Mouse (Mus musculus): ENCODE measurements at regions not wholly inside any gene's neighbourhood (a gene's known extent, or its start where the extent isn't known, plus 50 kb on each side); places are given as distances from the start of the nearest gene placed in this dataset.

GRCm38 (mm10) chr10:98309667-98310066 lies 583.1 kb upstream of the C030005K15Rik start:
- ATAC-seq (ENCODE audit: insufficient number of reproducible peaks, insufficient read depth, low FRiP score, low TSS enrichment, low read depth) = no peak
- Histone ChIP-seq H3K4me3 (replicated peaks) (no peak overlapping the region), H3K4me2 (no peak overlapping the region), H3K9ac (replicated peaks) (no peak overlapping the region), H3K9me3 (no peaks in the 10 kb centered on the region), H3K27me3 (no peaks in the 10 kb centered on the region), H3K4me1 (replicated peaks) (no peaks in the 10 kb centered on the region), H3K36me3 (no peaks in the 10 kb centered on the region), H3K27ac (no peak overlapping the region)
- WGBS = 86% methylated on average over 3 of the region's 3 CpGs

GRCm38 (mm10) chr10:98311403-98311802 lies 584.8 kb upstream of the C030005K15Rik start:
- Histone ChIP-seq H3K27me3 (no peaks in the 10 kb centered on the region), H3K27ac (no peak overlapping the region)

GRCm38 (mm10) chr10:98318416-98318815 lies 591.9 kb upstream of the C030005K15Rik start:
- no peak for ATAC-seq (ENCODE audit: insufficient number of reproducible peaks, insufficient read depth, low FRiP score, low TSS enrichment, low read depth)
- no peak overlapping the region for H3K27ac ChIP-seq
- no peak overlapping the region for H3K4me2 ChIP-seq
- no peaks in the 10 kb centered on the region for H3K36me3 ChIP-seq
- H3K4me3 ChIP-seq (replicated peaks) = no peak overlapping the region
- H3K9ac ChIP-seq (replicated peaks) = no peak overlapping the region
- H3K27me3 ChIP-seq = no peaks in the 10 kb centered on the region
- WGBS = 75% methylated on average over 2 of the region's 2 CpGs
- no peaks in the 10 kb centered on the region for H3K9me3 ChIP-seq
- no peaks in the 10 kb centered on the region for H3K4me1 ChIP-seq (replicated peaks)

More at GRCm38 (mm10) chr10:98311403-98311802, 584.8 kb upstream of the C030005K15Rik start:
- H3K4me2 ChIP-seq = no peak overlapping the region
- H3K4me3 ChIP-seq (replicated peaks) = no peak overlapping the region
- no peaks in the 10 kb centered on the region for H3K4me1 ChIP-seq (replicated peaks)
- ATAC-seq (ENCODE audit: insufficient number of reproducible peaks, insufficient read depth, low FRiP score, low TSS enrichment, low read depth) = no peak
- H3K9me3 ChIP-seq = no peaks in the 10 kb centered on the region
- H3K36me3 ChIP-seq = no peaks in the 10 kb centered on the region
- H3K9ac ChIP-seq (replicated peaks) = no peak overlapping the region

- no peak for ATAC-seq (ENCODE audit: insufficient number of reproducible peaks, insufficient read depth, low FRiP score, low TSS enrichment, low read depth)
- 86% methylated on average over 5 of the region's 5 CpGs for WGBS
Observed at GRCm38 (mm10) chr10:98323846-98324245, 590.4 kb upstream of the Atp2b1 start.

GRCm38 (mm10) chr10:98324591-98324990 lies 589.6 kb upstream of the Atp2b1 start:
- Histone ChIP-seq H3K9ac (replicated peaks) (no peak overlapping the region), H3K36me3 (no peaks in the 10 kb centered on the region), H3K27me3 (no peaks in the 10 kb centered on the region), H3K4me1 (replicated peaks) (no peaks in the 10 kb centered on the region), H3K9me3 (no peaks in the 10 kb centered on the region), H3K4me3 (replicated peaks) (no peak overlapping the region), H3K27ac (no peak overlapping the region), H3K4me2 (no peak overlapping the region)
- no peak for ATAC-seq (ENCODE audit: insufficient number of reproducible peaks, insufficient read depth, low FRiP score, low TSS enrichment, low read depth)

More at GRCm38 (mm10) chr10:98323846-98324245, 590.4 kb upstream of the Atp2b1 start:
- Histone ChIP-seq H3K27ac (no peak overlapping the region), H3K27me3 (no peaks in the 10 kb centered on the region), H3K36me3 (no peaks in the 10 kb centered on the region), H3K4me2 (no peak overlapping the region), H3K4me1 (replicated peaks) (no peaks in the 10 kb centered on the region), H3K9me3 (no peaks in the 10 kb centered on the region), H3K4me3 (replicated peaks) (no peak overlapping the region), H3K9ac (replicated peaks) (no peak overlapping the region)

- no peaks in the 10 kb centered on the region for H3K9me3 ChIP-seq
- no peak overlapping the region for H3K9ac ChIP-seq (replicated peaks)
- WGBS = 50% methylated on average over 5 of the region's 5 CpGs
- H3K4me3 ChIP-seq (replicated peaks) = no peak overlapping the region
- ATAC-seq (ENCODE audit: insufficient number of reproducible peaks, insufficient read depth, low FRiP score, low TSS enrichment, low read depth) = no peak
- H3K4me2 ChIP-seq = no peak overlapping the region
- H3K36me3 ChIP-seq = no peaks in the 10 kb centered on the region
- no peaks in the 10 kb centered on the region for H3K4me1 ChIP-seq (replicated peaks)
- no peak overlapping the region for H3K27ac ChIP-seq
- no peaks in the 10 kb centered on the region for H3K27me3 ChIP-seq
Observed at GRCm38 (mm10) chr10:98325720-98326119, 588.5 kb upstream of the Atp2b1 start.

GRCm38 (mm10) chr10:98332682-98333081 lies 581.5 kb upstream of the Atp2b1 start:
- Histone ChIP-seq H3K27me3 (no peaks in the 10 kb centered on the region), H3K36me3 (no peaks in the 10 kb centered on the region), H3K4me3 (replicated peaks) (no peak overlapping the region), H3K9ac (replicated peaks) (no peak overlapping the region), H3K4me2 (no peak overlapping the region), H3K9me3 (no peaks in the 10 kb centered on the region), H3K4me1 (replicated peaks) (no peaks in the 10 kb centered on the region), H3K27ac (no peak overlapping the region)
- ATAC-seq (ENCODE audit: insufficient number of reproducible peaks, insufficient read depth, low FRiP score, low TSS enrichment, low read depth) = no peak
- 72% methylated on average over 4 of the region's 4 CpGs for WGBS

- Histone ChIP-seq H3K27ac (no peak overlapping the region), H3K4me1 (replicated peaks) (no peaks in the 10 kb centered on the region), H3K9me3 (no peaks in the 10 kb centered on the region), H3K4me2 (no peak overlapping the region), H3K27me3 (no peaks in the 10 kb centered on the region), H3K9ac (replicated peaks) (no peak overlapping the region), H3K4me3 (replicated peaks) (no peak overlapping the region), H3K36me3 (no peaks in the 10 kb centered on the region)
- no peak for ATAC-seq (ENCODE audit: insufficient number of reproducible peaks, insufficient read depth, low FRiP score, low TSS enrichment, low read depth)
- WGBS = 58% methylated on average over 6 of the region's 6 CpGs
Observed at GRCm38 (mm10) chr10:98333411-98334067, 580.7 kb upstream of the Atp2b1 start.

- Histone ChIP-seq H3K36me3 (no peaks in the 10 kb centered on the region), H3K9me3 (no peaks in the 10 kb centered on the region), H3K27me3 (no peaks in the 10 kb centered on the region), H3K27ac (no peak overlapping the region), H3K4me3 (replicated peaks) (no peak overlapping the region), H3K4me1 (replicated peaks) (no peaks in the 10 kb centered on the region), H3K4me2 (no peak overlapping the region), H3K9ac (replicated peaks) (no peak overlapping the region)
- no peak for ATAC-seq (ENCODE audit: insufficient number of reproducible peaks, insufficient read depth, low FRiP score, low TSS enrichment, low read depth)
- 86% methylated on average over 5 of the region's 5 CpGs for WGBS
Observed at GRCm38 (mm10) chr10:98343827-98344226, 570.4 kb upstream of the Atp2b1 start.

GRCm38 (mm10) chr10:98349466-98349865 lies 564.7 kb upstream of the Atp2b1 start:
- H3K36me3 ChIP-seq = no peaks in the 10 kb centered on the region
- WGBS = 77% methylated on average over 5 of the region's 5 CpGs
- no peak overlapping the region for H3K4me2 ChIP-seq
- no peaks in the 10 kb centered on the region for H3K4me1 ChIP-seq (replicated peaks)
- H3K27me3 ChIP-seq = no peaks in the 10 kb centered on the region
- H3K4me3 ChIP-seq (replicated peaks) = no peak overlapping the region
- H3K9ac ChIP-seq (replicated peaks) = no peak overlapping the region
- no peak overlapping the region for H3K27ac ChIP-seq
- H3K9me3 ChIP-seq = no peaks in the 10 kb centered on the region
- no peak for ATAC-seq (ENCODE audit: insufficient number of reproducible peaks, insufficient read depth, low FRiP score, low TSS enrichment, low read depth)

GRCm38 (mm10) chr10:98350318-98350926 lies 563.8 kb upstream of the Atp2b1 start:
- Histone ChIP-seq H3K9ac (replicated peaks) (no peak overlapping the region), H3K4me1 (replicated peaks) (no peaks in the 10 kb centered on the region), H3K4me2 (no peak overlapping the region), H3K9me3 (no peaks in the 10 kb centered on the region), H3K27ac (no peak overlapping the region), H3K36me3 (no peaks in the 10 kb centered on the region), H3K27me3 (no peaks in the 10 kb centered on the region), H3K4me3 (replicated peaks) (no peak overlapping the region)
- ATAC-seq (ENCODE audit: insufficient number of reproducible peaks, insufficient read depth, low FRiP score, low TSS enrichment, low read depth) = no peak
- 93% methylated on average over 6 of the region's 6 CpGs for WGBS

GRCm38 (mm10) chr10:98352061-98352460 lies 562.1 kb upstream of the Atp2b1 start:
- no peak overlapping the region for H3K9ac ChIP-seq (replicated peaks)
- H3K4me1 ChIP-seq (replicated peaks) = no peaks in the 10 kb centered on the region
- H3K27me3 ChIP-seq = no peaks in the 10 kb centered on the region
- no peak overlapping the region for H3K4me2 ChIP-seq
- ATAC-seq (ENCODE audit: insufficient number of reproducible peaks, insufficient read depth, low FRiP score, low TSS enrichment, low read depth) = no peak
- no peak overlapping the region for H3K27ac ChIP-seq
- 59% methylated on average over 2 of the region's 2 CpGs for WGBS
- H3K4me3 ChIP-seq (replicated peaks) = no peak overlapping the region
- no peaks in the 10 kb centered on the region for H3K36me3 ChIP-seq
- H3K9me3 ChIP-seq = no peaks in the 10 kb centered on the region

All from limb, embryonic 12.5 days (tissue).